15 mouse cellular contexts compared by ENCODE assay signal in the genomic region with DNA sequence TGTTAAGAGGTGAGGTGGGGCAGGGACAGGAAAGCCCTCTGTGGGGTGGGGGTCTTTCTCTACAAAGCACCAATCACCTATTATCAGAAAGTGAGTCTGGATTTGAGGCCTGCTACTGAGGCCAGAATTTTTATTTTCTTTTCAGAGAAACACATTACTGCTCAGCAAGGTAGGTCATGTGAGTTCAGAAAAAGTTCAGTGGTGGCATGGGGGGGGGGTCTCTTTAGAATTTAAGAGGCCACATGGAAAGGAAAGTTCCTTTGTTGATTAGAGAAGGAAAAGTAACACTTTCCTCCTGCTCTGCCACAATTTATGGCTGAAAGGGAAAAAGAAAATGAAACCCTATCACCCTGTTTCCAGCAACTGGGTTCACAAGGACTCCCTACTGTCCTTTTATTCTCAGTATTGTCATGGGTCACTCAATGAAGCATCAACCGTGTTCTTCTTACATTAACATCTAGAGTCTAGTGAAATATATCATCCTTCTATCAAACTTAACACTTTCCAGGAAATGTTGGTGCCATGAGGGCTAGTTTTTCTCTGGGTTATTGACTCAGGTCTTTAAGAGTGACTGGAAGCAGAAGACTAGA.
"Had no signal": no experiment of that assay in that cellular context is flagged by ENCODE, and none has a peak within 500 bp of the region (broad histone marks: within the 10 kb centered on the region; RNA-seq: fewer than 3 reads in every experiment).

No protein-coding gene starts in this region.

- H3K4me3 ChIP-seq: neural tube, embryonic 15.5 days; stomach, embryonic 15.5 days had no signal

- H3K27ac ChIP-seq: neural tube, embryonic 15.5 days; stomach, embryonic 15.5 days; stomach, postnatal 0 days had no signal

- H3K36me3 ChIP-seq: neural tube, embryonic 15.5 days; stomach, embryonic 15.5 days had no signal

- H3K4me1 ChIP-seq: neural tube, embryonic 15.5 days; stomach, embryonic 15.5 days had no signal

- H3K27me3 ChIP-seq: neural tube, embryonic 15.5 days; stomach, embryonic 15.5 days had no signal

- H3K9me3 ChIP-seq: neural tube, embryonic 15.5 days; stomach, embryonic 15.5 days had no signal

- DNase-seq: retina, postnatal 1 day; right cerebral cortex, adult 18-20 months; right cerebral cortex, postnatal 14 days; right cerebral cortex, postnatal 25 days; right cerebral cortex, postnatal 4 days; spleen, adult 18-20 months; thymus, adult 18-20 months; thymus, adult 2 months; thymus, postnatal 14 days; thymus, postnatal 25 days; thymus, postnatal 36 days; thymus, postnatal 4 days had no signal

- H3K4me2 ChIP-seq: neural tube, embryonic 15.5 days; stomach, embryonic 15.5 days had no signal

- H3K9ac ChIP-seq: neural tube, embryonic 15.5 days; stomach, embryonic 15.5 days had no signal
